Mouse (Mus musculus) limb, embryonic 14.5 days (tissue): ENCODE measurements around the gene Spryd3. TPM values are rescaled to one million over a fixed set of nuclear protein-coding genes. Genes with fewer than 3 reads are reported as not detected.

Experiments used
- ATAC-seq: fragments of 200-750 bp; cut with Nextera tagmentation; 2 replicates; pipeline ENCODE4 v1.8.0; 2017; ENCODE audit warnings: low read depth, moderate number of reproducible peaks, moderate TSS enrichment; ENCODE audit not compliant: low FRiP score
- DNase-seq: peaks from one replicate; pipeline ENCODE4 v3.0.0-alpha.2; 2015; ENCODE audit warnings: low spot score
- H3K27ac ChIP-seq: fragments of 300-500 bp; sonication (generic); replicated peaks from 2 replicates; pipeline ENCODE4 v1.5.1; 2014; ENCODE audit warnings: low read depth, mild to moderate bottlenecking, low read length, moderate library complexity, mixed read lengths
- H3K27me3 ChIP-seq: fragments of 300-500 bp; sonication (generic); 2 replicates; pipeline ENCODE4 v1.6.1; 2014; ENCODE audit warnings: low read length, mixed read lengths; ENCODE audit not compliant: control insufficient read depth, insufficient read depth
- H3K36me3 ChIP-seq: fragments of 300-500 bp; sonication (generic); 2 replicates; pipeline ENCODE4 v1.6.1; 2014; ENCODE audit warnings: mild to moderate bottlenecking, low read length, moderate library complexity, mixed read lengths; ENCODE audit not compliant: control insufficient read depth, insufficient read depth
- H3K4me1 ChIP-seq: fragments of 300-500 bp; sonication (generic); 2 replicates; pipeline ENCODE4 v1.6.1; 2014; ENCODE audit warnings: antibody characterized with exemption, low read length, mixed read lengths; ENCODE audit not compliant: control insufficient read depth, insufficient read depth
- H3K4me2 ChIP-seq: fragments of 300-500 bp; sonication (generic); replicated peaks from 2 replicates; pipeline ENCODE4 v1.6.1; 2014; ENCODE audit warnings: low read depth, mild to moderate bottlenecking, low read length, moderate library complexity; ENCODE audit not compliant: severe bottlenecking
- H3K4me3 ChIP-seq: fragments of 300-500 bp; sonication (generic); replicated peaks from 2 replicates; pipeline ENCODE4 v1.5.1; 2014; ENCODE audit warnings: low read length
- H3K9ac ChIP-seq: fragments of 300-500 bp; sonication (generic); 2 replicates; pipeline ENCODE4 v1.6.1; 2014; ENCODE audit warnings: mild to moderate bottlenecking, low read depth, low read length, moderate library complexity; ENCODE audit not compliant: severe bottlenecking
- H3K9me3 ChIP-seq: fragments of 300-500 bp; sonication (generic); 2 replicates; pipeline ENCODE4 v1.6.1; 2016; ENCODE audit warnings: low read length; ENCODE audit not compliant: control insufficient read depth
- POLR2A ChIP-seq: fragments of 200-500 bp; IDR thresholded peaks from 2 replicates; pipeline ENCODE4 v1.8.0; 2012; ENCODE audit warnings: inconsistent platforms, mild to moderate bottlenecking, moderate library complexity, borderline replicate concordance; ENCODE audit not compliant: insufficient read depth, insufficient read length; ENCODE audit errors: extremely low read depth
- WGBS: fragments of 180-500 bp; shearing (Covaris S2); extraction: QIAGEN DNeasy Blood & Tissue Kit; methylation state at CpG from one replicate; pipeline ENCODE4 v1.1.7; 2014; 5-methylcytosine and 5-hydroxymethylcytosine counted together
- polyA plus RNA-seq, 2 experiments: library from polyadenylated mRNA; depleted of rRNA in 1 of 2; stranded (reverse) in 1 of 2; unstranded in 1 of 2; fragments of >200 nt; fragmentation: Nextera tagmentation in 1 of 2; extraction: Ambion mirVana in 1 of 2; gene quantifications; 2 replicates each; pipeline versions ENCODE4 v1.2.1 to v1.2.3; 2012 to 2014

The Spryd3 gene
- polyA plus RNA-seq, 2 experiments, result 18.7 to 37.4 TPM

DNA sequence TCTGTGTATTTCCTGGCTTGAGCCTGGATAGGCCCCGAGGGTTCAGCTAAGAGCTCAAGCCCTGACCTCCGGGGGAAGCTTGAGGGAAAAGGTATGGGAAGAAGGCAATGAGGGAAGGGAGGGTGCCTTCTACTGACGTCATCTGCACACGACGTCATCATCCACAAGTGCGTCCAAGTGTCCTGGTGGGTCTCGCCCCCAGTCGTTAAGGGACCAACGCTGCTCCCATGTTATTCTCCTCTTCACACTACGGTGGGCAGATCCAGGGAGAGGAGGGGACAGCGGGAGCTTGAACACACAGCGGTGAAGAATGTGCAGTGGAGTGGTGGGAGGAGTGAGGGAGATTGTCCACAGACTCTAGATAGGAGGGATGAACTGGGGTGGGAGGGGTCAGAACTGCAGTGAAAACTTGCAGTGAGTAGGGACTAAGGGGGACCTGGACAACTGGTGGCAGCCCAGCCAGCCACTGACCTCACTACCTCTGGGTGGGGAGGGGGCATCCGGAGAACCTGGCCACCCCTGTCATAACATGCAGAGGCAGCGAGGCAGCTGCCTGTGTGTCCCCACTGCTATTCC lies 32.6 kb downstream of the Spryd3 start:
- Histone ChIP-seq H3K4me1 (peaks cover 66% of the 10 kb centered on the region), H3K27ac (peak overlapping the region; percentile 97), H3K9me3 (no peaks in the 10 kb centered on the region), H3K36me3 (peaks cover 28% of the 10 kb centered on the region), H3K4me2 (peak overlapping the region; percentile 78), H3K4me3 (peak overlapping the region; percentile 59), H3K27me3 (no peaks in the 10 kb centered on the region), H3K9ac (peak overlapping the region; percentile 64)
- ATAC-seq (no peak), DNase-seq (peak; percentile 39)
- 5% methylated on average over 13 of the region's 14 CpGs for WGBS
- no peak for TF ChIP-seq POLR2A

DNA sequence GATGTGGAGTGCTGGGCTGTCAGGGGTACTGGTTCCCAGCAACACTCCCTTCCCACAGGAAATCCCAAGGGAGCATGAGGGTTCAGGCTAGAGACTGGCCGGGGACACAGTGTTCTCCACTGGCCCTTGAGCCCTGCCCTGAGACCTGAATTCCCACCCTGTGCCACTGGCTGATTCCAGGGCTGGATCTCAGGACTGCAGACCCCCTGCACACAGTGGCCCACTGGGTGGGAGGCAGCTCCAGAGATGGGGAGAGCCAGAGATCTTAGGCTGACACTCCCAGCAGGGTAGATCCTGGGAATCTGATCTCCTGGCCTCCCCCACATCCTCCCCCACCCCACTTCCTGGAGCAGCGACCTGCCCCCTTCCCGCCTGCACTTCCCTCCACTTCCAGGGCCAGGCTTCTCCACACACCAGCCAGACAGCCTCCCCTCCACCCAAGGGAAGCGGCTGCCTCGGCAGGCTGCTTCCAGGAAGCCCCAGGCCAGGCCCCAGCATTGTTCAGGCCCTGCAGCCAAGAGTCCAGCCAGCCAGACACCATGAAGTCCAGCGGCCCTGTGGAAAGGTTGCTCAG lies 33.4 kb downstream of the Spryd3 start:
- ATAC-seq (no peak), DNase-seq (peak; percentile 44)
- H3K27me3 ChIP-seq, result no peaks in the 10 kb centered on the region
- H3K36me3 ChIP-seq, result peaks cover 25% of the 10 kb centered on the region
- 14% methylated on average over 6 of the region's 6 CpGs for WGBS
- H3K4me2 ChIP-seq, result peak overlapping the region; percentile 78
- no peaks in the 10 kb centered on the region for H3K9me3 ChIP-seq
- peak overlapping the region; percentile 59 for H3K4me3 ChIP-seq
- peak overlapping the region; percentile 64 for H3K9ac ChIP-seq
- peak overlapping the region; percentile 97 for H3K27ac ChIP-seq
- TF ChIP-seq POLR2A, result no peak
- peaks cover 70% of the 10 kb centered on the region for H3K4me1 ChIP-seq

DNA sequence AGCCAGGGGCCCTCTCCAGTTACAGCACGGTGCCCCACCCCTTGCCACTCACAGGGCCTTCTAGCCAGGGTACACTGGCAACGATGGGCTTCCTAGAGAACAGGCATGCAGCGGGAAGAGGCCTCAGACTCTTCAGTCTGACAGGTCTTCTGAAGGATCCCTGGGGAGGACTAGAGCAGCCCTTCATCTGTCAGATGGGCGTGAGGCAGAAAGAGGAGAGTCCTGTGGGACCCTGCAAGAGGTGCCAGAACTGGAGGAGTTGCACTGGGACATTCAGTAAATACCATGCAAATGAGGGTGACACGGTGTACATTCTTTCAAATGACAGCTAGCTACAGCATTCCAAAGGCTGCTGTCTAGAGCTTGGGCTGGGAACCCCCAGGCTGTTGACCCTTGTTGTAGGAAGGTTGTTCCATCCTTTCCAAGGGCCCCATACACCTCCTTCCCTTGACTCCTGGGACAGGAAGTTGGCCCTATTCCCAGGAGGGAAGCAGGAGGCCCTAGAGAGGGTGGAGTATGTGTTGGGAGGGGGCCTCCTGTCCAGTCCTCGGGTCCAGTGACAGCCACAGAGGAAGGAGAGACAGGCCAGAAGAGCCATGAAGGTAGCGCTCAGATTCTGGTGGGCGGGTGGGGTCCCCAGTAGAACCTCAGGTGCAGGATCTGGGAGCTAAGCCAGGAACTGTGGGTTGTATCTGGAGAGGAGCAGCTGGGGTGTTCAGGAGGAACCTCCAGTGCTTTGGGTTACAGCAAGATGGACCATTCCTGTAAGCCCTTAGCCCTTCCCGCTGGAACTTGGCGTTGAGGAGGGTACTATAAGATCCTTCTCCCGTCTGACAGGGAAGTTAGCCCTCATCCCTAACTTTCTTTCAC lies 34.1 kb downstream of the Spryd3 start:
- no peak for ATAC-seq
- H3K9me3 ChIP-seq, result no peaks in the 10 kb centered on the region
- peak overlapping the region; percentile 78 for H3K4me2 ChIP-seq
- peak overlapping the region; percentile 97 for H3K27ac ChIP-seq
- no peak for TF ChIP-seq POLR2A
- peak; percentile 41 for DNase-seq
- peak overlapping the region; percentile 59 for H3K4me3 ChIP-seq
- 29% methylated on average over 11 of the region's 11 CpGs for WGBS
- peak overlapping the region; percentile 65 for H3K9ac ChIP-seq
- H3K36me3 ChIP-seq, result peaks cover 24% of the 10 kb centered on the region
- H3K27me3 ChIP-seq, result no peaks in the 10 kb centered on the region
- H3K4me1 ChIP-seq, result peaks cover 74% of the 10 kb centered on the region

DNA sequence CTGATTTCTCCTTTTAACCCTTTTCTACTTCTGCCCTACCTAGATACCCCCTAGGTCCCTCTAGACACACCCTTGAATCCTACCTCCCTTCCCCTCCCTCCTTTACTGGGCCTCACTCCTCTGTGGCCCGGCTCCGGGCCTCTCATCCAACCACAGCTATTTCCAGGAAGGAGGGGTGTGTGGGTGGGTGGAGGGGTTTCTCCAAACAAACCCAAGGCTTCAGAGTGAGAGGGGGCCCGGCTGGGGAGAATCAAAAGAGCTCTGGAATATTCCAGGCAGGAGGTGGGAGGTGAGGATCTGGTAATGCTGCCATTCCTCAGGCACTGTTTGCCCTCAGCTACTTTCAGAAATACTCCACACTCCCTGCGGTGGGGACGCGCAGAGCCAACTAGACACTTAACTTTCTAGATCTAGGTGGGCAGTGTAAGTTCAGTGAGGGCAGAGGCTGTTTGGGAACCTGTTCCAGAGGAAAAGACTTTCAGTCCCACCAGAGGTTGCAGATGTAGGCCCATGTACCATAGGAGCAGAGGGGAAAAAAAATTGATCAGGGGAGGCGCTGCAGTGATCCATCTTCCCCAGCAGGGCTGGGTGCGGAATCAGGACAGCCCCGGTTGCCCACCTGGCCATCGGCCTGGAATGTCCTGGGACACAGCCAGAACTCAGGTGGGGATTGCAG lies 34.9 kb downstream of the Spryd3 start:
- H3K9ac ChIP-seq, result peak overlapping the region; percentile 65
- H3K4me2 ChIP-seq, result peak overlapping the region; percentile 78
- WGBS, result 15% methylated on average over 10 of the region's 10 CpGs
- no peak for TF ChIP-seq POLR2A
- ATAC-seq (peak; percentile 39), DNase-seq (peak; percentile 71)
- H3K9me3 ChIP-seq, result no peaks in the 10 kb centered on the region
- peaks cover 71% of the 10 kb centered on the region for H3K4me1 ChIP-seq
- no peaks in the 10 kb centered on the region for H3K27me3 ChIP-seq
- H3K27ac ChIP-seq, result peak overlapping the region; percentile 97
- H3K36me3 ChIP-seq, result peaks cover 24% of the 10 kb centered on the region
- peak overlapping the region; percentile 59 for H3K4me3 ChIP-seq
